Mouse (Mus musculus) adrenal gland, postnatal 10 days (tissue): ENCODE results near the gene A130010J15Rik. TPM values are rescaled to one million over a fixed set of nuclear protein-coding genes. Genes with fewer than 3 reads are reported as not detected.

Source experiments
- DNase-seq: peaks from one replicate; pipeline ENCODE4 v3.0.0; 2021; ENCODE audit warnings: mixed read lengths
- total RNA-seq, 2 experiments: library from RNA; stranded (reverse); gene quantifications; 2 replicates each; pipeline ENCODE4 v1.2.3; 2021

Gene A130010J15Rik
- total RNA-seq, 2 experiments from 2014 or later, result 3.4 to 4.8 TPM

DNA sequence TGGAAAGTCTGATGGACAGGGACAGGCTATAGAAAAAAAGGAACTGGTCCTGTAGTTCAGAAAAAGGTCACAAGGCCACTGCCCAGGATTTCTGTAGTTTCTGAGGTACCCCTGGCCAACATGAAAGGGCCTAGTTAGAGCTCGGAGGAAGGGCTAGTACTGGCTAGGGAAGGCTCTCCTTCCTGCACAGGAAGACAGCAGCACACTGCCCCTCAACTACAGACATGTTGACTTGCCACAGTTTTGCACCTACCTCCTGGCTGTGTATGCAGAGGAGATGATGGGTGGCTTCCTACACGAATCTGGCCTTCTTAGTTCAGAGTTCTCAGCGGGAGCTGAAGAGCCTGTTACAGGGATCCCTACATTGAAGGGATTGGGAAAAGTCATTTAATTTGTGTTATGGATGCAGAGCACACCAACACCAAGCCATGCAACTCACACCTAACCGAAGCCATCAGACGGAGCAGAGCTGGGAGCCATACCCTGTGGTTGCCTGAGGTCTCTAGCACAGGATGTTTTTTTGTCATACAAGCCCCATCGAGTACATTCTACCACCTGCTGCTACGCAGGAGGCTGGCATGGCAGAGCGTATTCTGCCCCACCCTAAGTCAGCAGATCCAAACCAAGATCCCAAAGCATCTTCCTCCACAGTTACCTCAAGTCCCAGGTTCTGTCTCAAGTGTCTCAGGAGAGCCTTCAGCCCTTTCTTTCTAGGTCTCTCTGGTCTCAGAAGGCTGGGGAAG is 33.0 kb downstream of the A130010J15Rik start:
- no peak for DNase-seq

GRCm38 (mm10) chr1:193201383-193201778 is 33.5 kb downstream of the A130010J15Rik start, which contains the start of gene Traf3ip3:
Gene Traf3ip3, minus strand, starts transcription at chr1:193201703.
- no peak for DNase-seq

- no peak for DNase-seq
Measured at GRCm38 (mm10) chr1:193203821-193204220, 36.0 kb downstream of the A130010J15Rik start.

DNA sequence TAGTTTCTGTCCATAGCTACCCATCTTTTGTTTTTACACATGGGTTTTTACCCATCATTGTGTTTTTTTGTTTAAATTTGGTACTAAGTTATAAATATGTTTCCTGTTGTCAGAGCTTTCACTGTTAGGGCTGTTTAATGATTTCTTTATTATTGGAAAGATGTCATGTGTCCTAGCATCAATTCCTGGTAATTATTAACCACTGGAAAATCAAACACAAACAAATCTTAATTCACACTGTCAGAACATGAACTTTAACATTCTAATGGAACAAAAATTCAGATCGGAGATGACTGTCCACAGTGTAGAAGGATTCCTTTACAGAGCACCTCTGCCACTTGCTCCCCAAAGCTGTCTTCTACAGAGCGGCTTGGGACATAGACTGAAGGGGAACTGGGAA is 37.6 kb downstream of the A130010J15Rik start:
- DNase-seq, result no peak

- DNase-seq, result no peak
Measured at GRCm38 (mm10) chr1:193207503-193207902, 39.7 kb downstream of the A130010J15Rik start, which contains the start of gene Lamb3. Gene Lamb3, plus strand, starts transcription at chr1:193207699.

DNA sequence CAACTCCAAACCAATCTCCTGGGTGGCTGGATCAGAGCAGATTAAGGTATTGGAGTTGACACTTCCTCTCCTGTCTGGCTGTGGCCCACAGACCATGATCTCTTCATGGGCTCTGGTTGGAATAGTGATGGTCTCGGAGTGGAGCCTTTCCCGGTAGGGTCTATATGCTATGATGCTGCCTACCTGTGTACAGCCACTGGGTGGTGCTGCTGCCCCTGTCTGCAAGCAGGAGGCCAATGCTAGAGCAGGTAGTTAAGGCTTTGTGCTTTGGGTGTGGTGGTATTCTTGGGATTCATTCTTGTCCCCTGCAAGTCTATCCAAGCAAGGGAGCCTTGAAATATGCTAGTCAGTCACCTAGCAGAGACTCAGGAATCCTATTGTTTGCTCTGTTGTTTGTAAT is 40.3 kb downstream of the A130010J15Rik start:
- peak; percentile 67 for DNase-seq

- DNase-seq, result no peak
Measured at GRCm38 (mm10) chr1:193211371-193211770, 43.5 kb downstream of the A130010J15Rik start.

DNA sequence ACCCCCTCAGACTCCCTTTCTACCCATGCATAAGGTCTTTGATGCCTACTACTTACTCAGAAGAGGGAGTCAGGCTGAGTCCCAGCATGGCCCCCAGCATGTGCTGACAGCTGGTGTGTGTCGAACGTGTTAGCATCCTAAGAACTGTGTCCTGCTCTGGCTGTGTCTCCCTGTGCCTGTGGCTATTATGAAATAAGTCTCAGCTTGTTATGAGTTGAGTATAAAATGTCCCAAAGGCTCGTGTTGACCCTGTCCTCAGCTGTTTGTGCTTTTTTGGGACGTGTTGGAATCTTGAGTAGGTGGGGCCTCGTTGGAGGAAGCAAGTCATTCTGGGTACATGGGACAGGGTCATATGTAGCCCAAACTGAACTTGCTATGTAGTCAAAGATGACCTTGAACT is 46.2 kb downstream of the A130010J15Rik start:
- no peak for DNase-seq

DNA sequence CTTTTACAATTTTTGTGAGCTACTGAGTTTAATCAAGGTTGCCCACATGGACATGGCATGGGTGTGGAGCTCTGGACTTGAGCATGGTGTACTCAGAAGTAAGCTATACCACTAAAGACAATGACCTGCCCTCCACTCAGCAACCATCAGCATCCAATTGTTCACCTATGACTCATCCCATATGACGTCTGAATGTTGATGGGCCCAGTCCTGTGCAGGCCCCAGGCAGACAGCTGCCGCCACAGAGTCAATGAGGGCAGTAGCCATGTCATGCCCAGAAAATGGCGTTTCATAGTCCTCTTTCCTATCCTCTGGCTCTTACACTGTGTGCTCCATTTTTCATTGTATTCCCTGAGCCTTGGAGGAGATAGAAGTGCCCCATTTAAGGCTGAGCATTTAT is 48.2 kb downstream of the A130010J15Rik start:
- DNase-seq, result no peak

- no peak for DNase-seq
Measured at GRCm38 (mm10) chr1:193220408-193220807, 52.6 kb downstream of the A130010J15Rik start.

DNA sequence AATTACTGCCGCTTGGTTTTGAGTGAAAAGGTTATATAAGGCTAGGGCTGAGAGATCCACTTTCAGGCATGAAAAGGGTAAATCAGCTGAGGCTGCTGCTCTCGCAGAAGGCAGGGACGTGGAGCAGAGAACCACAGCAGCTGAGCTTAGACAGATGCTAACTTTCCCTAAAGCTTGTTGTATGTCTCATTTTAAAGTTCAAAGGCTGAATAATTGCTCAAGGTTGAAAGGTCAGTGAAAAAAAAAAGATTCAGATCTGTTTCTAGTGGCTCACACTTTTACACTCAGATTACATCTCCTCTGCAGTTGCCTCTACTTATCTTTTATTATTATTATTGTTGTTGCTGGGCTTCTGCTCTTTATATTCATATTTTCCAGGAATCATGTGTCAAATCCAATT is 57.7 kb downstream of the A130010J15Rik start:
- no peak for DNase-seq

GRCm38 (mm10) chr1:193226114-193226513 is 58.3 kb downstream of the A130010J15Rik start:
- DNase-seq, result no peak

GRCm38 (mm10) chr1:193226724-193227522 is 59.1 kb downstream of the A130010J15Rik start:
- no peak for DNase-seq

Other genes starting within 250 kb of the A130010J15Rik start
- gene Syt14, start 132.3 kb upstream of the A130010J15Rik start, total RNA-seq, result 1 to 10 TPM; 4.6 to 5.7 TPM
- 10 to 100 TPM; 14.8 to 16.6 TPM for gene Diexf, start 37.8 kb upstream of the A130010J15Rik start, total RNA-seq
- gene Irf6, start 14.9 kb upstream of the A130010J15Rik start, total RNA-seq, result 1 to 10 TPM; 3.2 to 5.1 TPM
- 1 to 10 TPM; 9.1 to 9.3 TPM for gene Traf3ip3, start 33.7 kb downstream of the A130010J15Rik start, total RNA-seq
- gene Lamb3, start 39.7 kb downstream of the A130010J15Rik start, total RNA-seq, result 1 to 10 TPM; 2.1 to 3.2 TPM
- 100 to 1,000 TPM in 1 of 2 experiments, 10 to 100 TPM in 1; 47.9 to 110 TPM for gene Hsd11b1, start 96.0 kb downstream of the A130010J15Rik start, total RNA-seq
- gene G0s2, start 105.2 kb downstream of the A130010J15Rik start, total RNA-seq, result 100 to 1,000 TPM; 138 to 255 TPM
- 1 to 10 TPM in 1 of 2 experiments, under 1 TPM in 1; 0.69 to 1.0 TPM for gene Camk1g, start 202.3 kb downstream of the A130010J15Rik start, total RNA-seq